Mouse (Mus musculus): Measurements from ENCODE around the gene Gabpb2.

DNA sequence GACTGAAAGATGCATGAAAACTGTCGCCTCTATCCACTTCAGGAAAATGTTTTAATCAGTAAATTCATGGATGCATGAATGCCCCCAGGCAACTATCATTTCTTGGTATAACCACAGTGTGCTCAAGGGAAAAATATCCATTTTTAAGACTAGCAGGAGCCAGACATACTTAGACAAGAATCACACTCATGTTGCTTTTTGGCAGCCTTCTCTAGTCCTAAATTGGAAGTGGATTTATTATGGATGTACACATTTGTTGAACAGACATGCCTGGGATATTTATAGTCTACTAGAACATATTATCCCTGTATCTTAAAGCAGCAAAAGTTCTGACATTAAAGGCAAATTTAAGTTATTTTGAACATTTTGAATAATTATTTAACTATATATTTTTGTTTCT lies 47.0 kb upstream of the Gabpb2 start:
- TF ChIP-seq CTCF (IDR thresholded peaks at IDR 0.05), result no peak
- TF ChIP-seq EP300 (IDR thresholded peaks at IDR 0.05), result no peak

Data from lung, postnatal 0 days (tissue).